Mouse (Mus musculus) Patski (cell line): ENCODE measurements around the gene G6pc3. TPM values are rescaled to one million over a fixed set of nuclear protein-coding genes. Genes with fewer than 3 reads are reported as not detected.

Source experiments
- ATAC-seq: fragments of 100-300 bp; one replicate; pipeline ENCODE4 v1.8.0; 2021
- CTCF ChIA-PET: fragments of 350-600 bp; sonication (Branson Sonifier 250); formaldehyde crosslinking; loops from one replicate; lab custom pipeline; 2022; ENCODE audit warnings: inconsistent platforms; lab: Charles Lee
- POLR2A ChIA-PET: fragments of 350-600 bp; sonication (Branson Sonifier 250); formaldehyde crosslinking; loops from one replicate; lab custom pipeline; 2022; ENCODE audit warnings: antibody characterized with exemption, inconsistent platforms; lab: Charles Lee
- DNase-seq: peaks from one replicate; pipeline ENCODE4 v3.0.0-alpha.2; 2011; ENCODE audit warnings: low read depth, low spot score
- H3K27me3 ChIP-seq: fragments of 371-371 bp; one replicate; pipeline ENCODE4 v1.5.1; 2021
- CTCF ChIP-seq: fragments of 100-300 bp; IDR thresholded peaks from one replicate; pipeline ENCODE4 v1.5.1; 2021
- in situ Hi-C: fragments of 300-500 bp; cut with MboI; formaldehyde crosslinking; loops from 3 replicates; pipeline ENCODE4 v1.11.1; 2018; ENCODE audit warnings: low pct_unique_long_range_greater_than_20kb, mixed read lengths
- polyA plus RNA-seq: library from polyadenylated mRNA; unstranded; gene quantifications from one replicate; pipeline ENCODE4 v1.2.3, GENCODE M21; 2021

The G6pc3 gene
- 110 TPM for polyA plus RNA-seq

DNA sequence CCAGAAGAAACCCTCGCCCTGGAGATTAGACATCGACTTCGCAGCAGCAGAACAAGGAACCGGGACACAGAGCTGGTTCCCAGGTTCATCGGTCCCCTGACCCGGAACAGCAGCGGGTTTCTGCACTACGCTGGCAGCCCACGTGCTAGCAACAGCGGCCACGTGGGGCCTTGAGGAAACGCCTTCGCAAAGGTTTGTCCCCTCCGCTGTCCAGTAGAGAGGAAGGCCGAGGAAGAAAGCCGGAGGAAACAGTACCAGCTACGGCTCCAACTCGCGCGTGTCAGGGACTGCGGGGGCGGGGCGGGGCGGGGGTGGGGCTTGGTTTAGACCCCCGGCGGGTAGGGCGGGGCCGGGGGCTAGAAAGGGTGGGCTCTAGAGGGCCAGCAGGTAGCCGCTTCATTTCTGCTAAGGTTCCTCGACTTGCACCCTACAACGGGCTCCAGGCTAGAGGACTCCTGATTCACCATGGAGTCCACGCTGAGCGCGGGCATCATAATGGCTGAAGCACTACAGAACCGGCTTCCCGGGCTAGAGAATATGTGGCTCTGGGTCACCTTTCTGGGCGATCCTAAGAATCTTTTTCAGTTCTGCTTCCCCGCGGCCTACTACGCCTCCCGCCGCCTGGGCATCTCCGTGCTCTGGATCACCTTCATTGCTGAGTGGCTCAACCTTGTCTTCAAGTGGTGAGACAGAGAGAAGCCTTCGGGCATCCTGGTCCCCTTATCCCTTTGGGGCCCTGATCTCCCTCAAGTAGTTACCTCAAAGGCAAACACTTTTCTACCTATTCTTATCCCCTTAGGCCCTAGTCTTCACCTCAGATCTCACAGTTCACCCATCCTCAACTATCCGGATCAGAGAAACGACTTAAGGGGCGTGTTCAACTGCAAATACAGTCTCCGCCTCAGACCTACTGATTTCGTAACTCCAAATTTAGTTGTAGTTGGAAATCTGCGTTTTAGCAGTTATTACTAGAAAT is at the start of gene G6pc3:
Gene G6pc3, plus strand, starts transcription at position 160 of the 976 bp plus-strand sequence.
- ATAC-seq (peak; percentile 48), DNase-seq (no peak)
- H3K27me3 ChIP-seq, result no peaks in the 10 kb centered on the region
- ChIA-PET POLR2A (interaction anchor here (0.8 to 1.3 kb wide), 3 partner anchors 11 to 28 kb away, joined by 3 to 5 read pairs (median 3); no protein-coding TSS in a partner anchor), CTCF (no interaction called here)
- TF ChIP-seq CTCF, result no peak
- in situ Hi-C loops, result loop anchor here (5.0 kb wide), 2 partner anchors 38 to 88 kb away; no protein-coding TSS in a partner anchor

DNA sequence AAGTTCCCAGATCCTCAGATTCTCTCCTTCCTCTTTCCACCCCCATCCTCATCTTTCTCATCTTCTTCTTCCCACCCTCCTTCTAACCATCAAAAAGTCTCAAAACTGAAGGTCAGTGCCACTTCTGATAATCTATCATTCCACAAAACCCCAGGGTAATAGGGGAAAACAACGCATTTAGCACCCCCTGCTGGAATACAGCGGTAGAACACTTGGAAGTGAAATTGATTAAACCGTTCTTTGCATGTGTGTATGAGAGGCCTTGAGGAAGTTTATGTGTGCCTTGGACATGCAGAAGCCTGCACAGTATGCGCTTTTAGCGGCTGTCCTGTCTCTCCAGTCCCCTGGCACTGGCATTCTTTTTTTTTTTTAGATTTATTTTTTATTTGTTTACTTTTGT is 48.9 kb upstream of the G6pc3 start:
- DNase-seq (no peak), ATAC-seq (no peak)
- in situ Hi-C loops, result no loop called here
- POLR2A ChIA-PET, result no interaction called here
- CTCF ChIA-PET, result interaction anchor here (0.9 to 5.8 kb wide), 6 partner anchors 13 to 100 kb away, joined by 3 to 43 read pairs (median 4); partner anchors contain the start of genes Ppy and Tmem101
- H3K27me3 ChIP-seq, result no peaks in the 10 kb centered on the region
- TF ChIP-seq CTCF, result peak; percentile 74

DNA sequence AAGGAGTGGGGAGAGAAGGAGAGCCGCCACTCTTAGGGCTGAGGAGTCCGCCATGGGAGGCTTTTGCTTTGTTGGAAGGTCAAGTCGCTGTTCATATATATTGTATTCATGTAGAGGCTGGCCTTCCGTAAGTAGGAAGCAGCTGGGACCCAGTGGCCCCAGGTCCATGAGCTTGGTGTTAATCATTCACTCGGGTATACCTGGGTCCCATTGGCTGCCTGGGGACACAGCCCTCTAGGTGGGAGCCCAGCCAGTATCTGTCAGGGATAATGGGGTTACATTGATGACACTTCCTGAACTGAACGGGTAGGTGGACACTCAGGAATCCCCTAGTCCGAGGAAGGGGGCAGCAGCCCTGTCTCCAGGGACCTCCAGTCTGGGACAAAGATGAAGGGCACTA is 47.1 kb upstream of the G6pc3 start:
- no peak for TF ChIP-seq CTCF
- H3K27me3 ChIP-seq, result no peaks in the 10 kb centered on the region
- in situ Hi-C loops, result no loop called here

DNA sequence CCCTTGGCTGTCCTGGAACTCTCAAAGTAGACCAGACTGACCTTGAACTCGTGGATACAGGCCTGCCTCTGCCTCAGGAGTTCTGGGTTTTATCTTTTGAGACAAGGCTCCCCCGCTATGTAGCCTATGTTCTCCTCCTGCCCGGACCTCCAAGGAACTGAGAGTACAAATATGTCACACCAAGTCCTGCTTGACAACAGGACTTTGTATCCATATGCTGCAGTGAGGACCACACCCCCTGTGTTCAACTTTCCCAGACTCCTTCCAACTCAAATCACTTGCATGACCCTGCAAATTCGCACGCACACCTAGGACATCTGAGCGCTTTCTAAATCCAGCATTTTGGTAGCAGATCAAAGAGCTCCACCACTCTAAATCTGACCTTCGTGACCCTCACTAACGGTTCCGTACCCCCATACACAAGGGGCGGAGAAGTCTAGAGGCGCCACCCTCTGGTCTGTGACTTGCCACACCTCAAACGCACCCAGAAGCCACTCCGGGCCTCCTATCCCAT is 44.4 kb upstream of the G6pc3 start:
- ChIA-PET CTCF (no interaction called here), POLR2A (no interaction called here)
- DNase-seq, result no peak
- TF ChIP-seq CTCF, result no peak
- ATAC-seq, result no peak
- in situ Hi-C loops, result no loop called here
- no peaks in the 10 kb centered on the region for H3K27me3 ChIP-seq

More for the DNA sequence above, 47.1 kb upstream of the G6pc3 start:
- ATAC-seq (no peak), DNase-seq (no peak)
- ChIA-PET POLR2A (interaction anchor here (0.6 kb wide), 1 partner anchor 179 kb away, joined by 3 read pairs; no protein-coding TSS in a partner anchor), CTCF (interaction anchor here (2.7 kb wide), 1 partner anchor 14 kb away, joined by 13 read pairs; the partner anchor contains the start of gene Tmem101)

DNA sequence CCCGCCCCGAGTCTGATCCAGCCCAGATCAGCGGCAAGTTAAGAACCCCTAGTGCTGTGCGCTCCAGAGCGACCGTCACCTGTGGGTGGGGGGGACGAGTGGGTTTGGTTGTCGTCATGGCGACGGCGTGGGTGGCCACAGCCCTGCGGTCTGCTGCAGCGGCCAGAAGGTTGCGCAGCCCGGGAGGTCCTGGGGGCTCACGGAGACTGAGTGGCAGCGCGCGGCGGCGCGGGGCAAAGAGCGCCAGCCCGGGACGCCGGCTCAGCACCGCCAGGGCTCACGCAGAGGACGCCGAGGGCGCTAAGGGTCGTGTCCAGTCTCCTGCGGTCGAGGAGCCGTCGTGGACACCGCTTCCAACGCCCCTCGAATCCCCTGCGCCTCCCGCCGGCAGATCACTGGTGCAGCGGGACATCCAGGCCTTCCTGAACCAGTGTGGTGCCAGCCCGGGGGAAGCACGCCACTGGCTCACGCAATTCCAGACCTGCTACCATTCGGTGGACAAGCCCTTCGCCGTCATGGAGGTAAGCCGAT is 43.9 kb upstream of the G6pc3 start, which contains the start of gene Nags:
Gene Nags, plus strand, starts transcription at position 43 of the 531 bp plus-strand sequence.
- in situ Hi-C loops, result no loop called here
- no peak for TF ChIP-seq CTCF
- ChIA-PET CTCF (no interaction called here), POLR2A (no interaction called here)
- H3K27me3 ChIP-seq, result no peaks in the 10 kb centered on the region
- ATAC-seq (no peak), DNase-seq (no peak)

DNA sequence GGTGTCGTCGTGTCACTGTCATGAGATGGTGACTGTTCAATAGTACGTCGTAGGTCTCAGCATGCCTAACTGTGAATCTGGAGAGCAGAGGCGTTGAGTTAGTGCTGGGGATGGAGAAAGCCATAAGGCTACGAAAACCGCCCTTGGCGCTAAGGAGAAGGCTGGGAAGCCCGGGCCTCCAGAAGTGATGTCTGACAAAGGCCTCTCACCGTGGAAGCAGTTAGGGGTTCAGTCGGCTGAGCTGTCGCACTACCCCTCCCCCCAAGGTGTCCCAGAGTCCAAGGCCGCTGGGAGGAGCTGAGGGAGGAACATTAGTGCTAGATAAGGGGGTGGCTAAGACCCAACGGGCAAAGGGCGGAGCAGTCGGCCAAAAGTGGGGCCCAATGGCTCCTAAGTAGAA is 43.4 kb upstream of the G6pc3 start:
- DNase-seq, result no peak

DNA sequence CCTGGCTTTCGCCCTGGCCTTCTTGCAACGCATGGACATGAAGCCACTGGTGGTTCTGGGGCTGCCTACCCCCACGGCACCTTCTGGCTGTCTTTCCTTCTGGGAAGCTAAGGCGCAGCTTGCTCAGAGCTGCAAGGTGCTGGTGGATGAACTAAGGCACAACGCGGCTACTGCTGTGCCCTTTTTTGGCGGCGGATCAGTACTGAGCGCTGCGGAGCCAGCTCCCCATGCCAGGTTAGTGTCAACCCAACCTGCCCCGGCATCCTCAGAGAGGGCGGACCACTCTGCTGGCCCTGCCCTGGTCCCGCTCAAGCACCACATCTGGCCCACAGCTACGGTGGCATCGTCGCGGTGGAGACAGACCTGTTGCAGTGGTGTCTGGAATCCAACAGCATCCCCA is 42.9 kb upstream of the G6pc3 start:
- DNase-seq (no peak), ATAC-seq (no peak)
- POLR2A ChIA-PET, result no interaction called here
- no peak for TF ChIP-seq CTCF
- H3K27me3 ChIP-seq, result no peaks in the 10 kb centered on the region
- in situ Hi-C loops, result no loop called here
- CTCF ChIA-PET, result no interaction called here

More for the DNA sequence above, 43.4 kb upstream of the G6pc3 start:
- no peak for TF ChIP-seq CTCF
- ChIA-PET CTCF (no interaction called here), POLR2A (no interaction called here)
- no peaks in the 10 kb centered on the region for H3K27me3 ChIP-seq
- in situ Hi-C loops, result no loop called here
- ATAC-seq, result no peak

DNA sequence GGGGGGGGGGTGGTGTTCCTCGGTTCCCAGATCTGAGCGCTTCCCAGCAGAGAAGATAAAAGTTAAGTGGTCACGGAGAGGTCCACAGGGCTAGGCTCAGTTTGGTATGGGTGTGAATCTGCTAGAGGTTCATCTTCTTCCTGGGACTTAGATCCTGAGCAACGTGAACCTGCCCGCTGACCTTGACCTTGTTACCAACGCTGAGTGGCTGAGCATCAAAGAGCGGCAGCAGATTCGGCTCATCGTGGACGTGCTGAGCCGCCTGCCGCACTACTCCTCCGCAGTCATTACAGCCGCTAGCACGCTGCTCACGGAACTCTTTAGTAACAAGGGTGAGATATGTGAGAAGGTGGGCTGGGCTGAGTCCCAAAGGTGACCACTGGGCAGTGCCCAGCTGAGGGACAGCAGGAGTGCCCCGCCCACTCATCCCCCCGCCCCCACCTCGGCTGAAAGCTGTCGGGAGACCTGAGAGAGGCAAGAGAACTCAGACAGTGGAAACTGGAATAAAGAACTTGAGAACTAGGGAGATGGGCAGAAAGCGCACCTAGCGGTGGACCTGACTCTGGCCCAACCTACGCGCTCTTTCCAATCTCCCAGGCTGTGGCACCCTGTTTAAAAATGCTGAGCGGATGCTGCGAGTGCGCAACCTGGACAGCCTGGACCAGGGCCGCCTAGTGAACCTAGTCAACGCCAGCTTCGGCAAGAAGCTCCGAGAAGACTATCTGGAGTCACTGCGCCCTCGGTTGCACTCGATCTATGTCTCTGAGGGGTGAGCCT is 42.0 kb upstream of the G6pc3 start:
- no peak for TF ChIP-seq CTCF
- in situ Hi-C loops, result no loop called here
- DNase-seq (no peak), ATAC-seq (no peak)
- POLR2A ChIA-PET, result no interaction called here
- no peaks in the 10 kb centered on the region for H3K27me3 ChIP-seq
- CTCF ChIA-PET, result no interaction called here

DNA sequence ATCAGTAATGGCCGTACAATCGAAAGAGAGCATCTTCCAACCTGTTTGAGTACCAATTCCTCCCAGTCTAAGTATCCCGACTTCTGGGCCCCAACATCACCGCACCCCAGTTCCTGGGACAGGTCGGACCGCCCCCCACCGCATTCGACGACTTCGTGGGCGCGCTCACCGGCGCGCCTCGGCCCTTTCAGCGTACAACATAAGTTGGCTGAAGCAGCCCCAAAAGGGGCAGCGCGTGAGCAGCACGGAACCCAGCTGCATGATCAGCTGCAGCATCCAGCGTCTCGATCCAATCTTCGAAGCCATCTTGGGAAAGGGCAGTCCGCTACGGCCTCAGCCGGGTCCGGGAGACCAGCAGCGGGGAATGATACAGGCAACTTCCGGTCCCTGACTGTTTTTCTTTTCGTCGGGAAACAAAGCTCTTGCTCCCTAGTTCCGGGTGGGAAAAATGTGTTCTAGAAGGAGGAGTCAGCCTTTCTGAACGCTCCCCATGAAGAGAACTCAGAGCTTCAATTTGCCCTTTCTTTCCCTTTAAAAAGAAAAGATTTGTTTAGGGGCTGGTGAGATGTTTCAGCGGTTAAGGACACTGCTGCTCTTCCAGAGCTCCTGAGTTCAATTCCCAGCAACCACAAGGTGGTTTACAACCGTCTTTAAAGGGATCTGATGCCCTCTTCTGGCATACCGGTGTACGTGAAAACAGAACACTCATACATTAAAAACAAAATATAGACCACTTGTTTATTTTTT is 33.2 kb upstream of the G6pc3 start, which contains the start of gene Tmem101:
Gene Tmem101, minus strand, starts transcription at position 366 of the 747 bp plus-strand sequence.
- in situ Hi-C loops, result no loop called here
- ATAC-seq, result peak; percentile 51
- DNase-seq, result peak; percentile 76
- ChIA-PET POLR2A (interaction anchor here (1.0 to 1.6 kb wide), 4 partner anchors 10 to 67 kb away, joined by 3 to 9 read pairs (median 4); no protein-coding TSS in a partner anchor), CTCF (interaction anchor here (1.0 to 2.8 kb wide), 7 partner anchors 9 to 129 kb away, joined by 3 to 13 read pairs (median 4); partner anchors contain the start of gene Hdac5)
- H3K27me3 ChIP-seq, result no peaks in the 10 kb centered on the region
- TF ChIP-seq CTCF, result no peak
